Comparison of ENCODE assay signal across 20 mouse cellular contexts in genomic region chr9:56610955-56611354, GRCm38 (mm10).
DNase-seq lines count a peak whose midpoint lies in the region; ATAC-seq and TF ChIP-seq lines count a peak whose summit lies in the region.
"Had no signal": no experiment of that assay in that cellular context is flagged by ENCODE, and none has a peak within 500 bp of the region (broad histone marks: within the 10 kb centered on the region; RNA-seq: fewer than 3 reads in every experiment).

No protein-coding gene starts in this region.

- 62% methylated on average over 6 of the region's 6 CpGs for WGBS in forebrain, embryonic 16.5 days
- 55% methylated on average over 6 of the region's 6 CpGs for WGBS in forebrain, postnatal 0 days
- WGBS in hindbrain, postnatal 0 days, result 48% methylated on average over 6 of the region's 6 CpGs
- WGBS in hindbrain, embryonic 10.5 days, result 91% methylated on average over 6 of the region's 6 CpGs
- WGBS in neural tube, embryonic 13.5 days, result 80% methylated on average over 6 of the region's 6 CpGs
- 65% methylated on average over 6 of the region's 6 CpGs for WGBS in neural tube, embryonic 15.5 days

- H3K9ac ChIP-seq in forebrain, embryonic 16.5 days (replicated peaks; ENCODE audit: low read depth, low read length), result no peak overlapping the region
- H3K9ac ChIP-seq in forebrain, postnatal 0 days, result no peak overlapping the region
- H3K9ac ChIP-seq in hindbrain, postnatal 0 days (replicated peaks; ENCODE audit: low read length), result no peak overlapping the region
- no peak overlapping the region for H3K9ac ChIP-seq in neural tube, embryonic 13.5 days
- H3K9ac ChIP-seq in neural tube, embryonic 15.5 days (replicated peaks), result no peak overlapping the region
- H3K9ac ChIP-seq: embryonic facial prominence, embryonic 13.5 days; forebrain, embryonic 13.5 days; heart, embryonic 12.5 days; hindbrain, embryonic 13.5 days had no signal

- H3K36me3 ChIP-seq in forebrain, embryonic 16.5 days (ENCODE audit: control insufficient read depth, insufficient read depth), result no peaks in the 10 kb centered on the region
- no peaks in the 10 kb centered on the region for H3K36me3 ChIP-seq in forebrain, postnatal 0 days (ENCODE audit: insufficient read depth)
- no peaks in the 10 kb centered on the region for H3K36me3 ChIP-seq in hindbrain, postnatal 0 days (ENCODE audit: insufficient read depth, low read length)
- no peaks in the 10 kb centered on the region for H3K36me3 ChIP-seq in hindbrain, embryonic 10.5 days
- H3K36me3 ChIP-seq in neural tube, embryonic 13.5 days, result no peaks in the 10 kb centered on the region
- H3K36me3 ChIP-seq in neural tube, embryonic 15.5 days, result no peaks in the 10 kb centered on the region
- H3K36me3 ChIP-seq: embryonic facial prominence, embryonic 13.5 days; heart, embryonic 12.5 days; hindbrain, embryonic 13.5 days had no signal

- H3K9me3 ChIP-seq in forebrain, embryonic 16.5 days (ENCODE audit: control insufficient read depth, low read length), result no peaks in the 10 kb centered on the region
- no peaks in the 10 kb centered on the region for H3K9me3 ChIP-seq in forebrain, postnatal 0 days (ENCODE audit: low read length)
- H3K9me3 ChIP-seq in hindbrain, postnatal 0 days (ENCODE audit: low read length), result no peaks in the 10 kb centered on the region
- no peaks in the 10 kb centered on the region for H3K9me3 ChIP-seq in hindbrain, embryonic 10.5 days
- no peaks in the 10 kb centered on the region for H3K9me3 ChIP-seq in neural tube, embryonic 13.5 days
- no peaks in the 10 kb centered on the region for H3K9me3 ChIP-seq in neural tube, embryonic 15.5 days (replicated peaks)
- H3K9me3 ChIP-seq: embryonic facial prominence, embryonic 13.5 days; forebrain, embryonic 13.5 days; heart, embryonic 12.5 days; hindbrain, embryonic 13.5 days had no signal

- DNase-seq in forebrain, postnatal 0 days, result no peak
- DNase-seq in hindbrain, postnatal 0 days (ENCODE audit: low spot score), result peak; percentile 68
- DNase-seq in hindbrain, embryonic 10.5 days (ENCODE audit: low spot score), result no peak
- no peak for DNase-seq in neural tube, embryonic 10.5 days (ENCODE audit: extremely low spot score, low spot score)
- DNase-seq: adrenal gland, adult 8-10 months; adrenal gland, postnatal 36 days; cerebellum, adult 11 months; cerebellum, adult 9-10 months; cerebellum, postnatal 36 days; gastrocnemius, postnatal 10 days; kidney, adult 18-20 months had no signal

- H3K4me3 ChIP-seq in forebrain, embryonic 16.5 days (replicated peaks; ENCODE audit: low read length), result no peak overlapping the region
- no peak overlapping the region for H3K4me3 ChIP-seq in forebrain, postnatal 0 days (ENCODE audit: low read depth, low read length)
- H3K4me3 ChIP-seq in hindbrain, postnatal 0 days (ENCODE audit: low read length), result no peak overlapping the region
- no peak overlapping the region for H3K4me3 ChIP-seq in hindbrain, embryonic 10.5 days
- no peak overlapping the region for H3K4me3 ChIP-seq in neural tube, embryonic 13.5 days
- no peak overlapping the region for H3K4me3 ChIP-seq in neural tube, embryonic 15.5 days (replicated peaks)
- H3K4me3 ChIP-seq: embryonic facial prominence, embryonic 13.5 days; forebrain, embryonic 13.5 days; heart, embryonic 12.5 days; hindbrain, embryonic 13.5 days had no signal

- peaks cover 20% of the 10 kb centered on the region for H3K4me1 ChIP-seq in forebrain, embryonic 16.5 days (replicated peaks; ENCODE audit: control insufficient read depth, insufficient read depth, low read length)
- H3K4me1 ChIP-seq in forebrain, postnatal 0 days (ENCODE audit: insufficient read depth), result 0 out of 2 replicates have a peak, but pooled peaks cover 4% of the 10 kb centered on the region
- peaks cover 5% of the 10 kb centered on the region; the same call in 1 of the 2 replicates for H3K4me1 ChIP-seq in hindbrain, postnatal 0 days (ENCODE audit: insufficient read depth, low read length)
- H3K4me1 ChIP-seq in hindbrain, embryonic 10.5 days (replicated peaks), result peaks cover 43% of the 10 kb centered on the region
- peaks cover 64% of the 10 kb centered on the region for H3K4me1 ChIP-seq in neural tube, embryonic 13.5 days (replicated peaks)
- H3K4me1 ChIP-seq in neural tube, embryonic 15.5 days, result peaks cover 56% of the 10 kb centered on the region

- no peak for TF ChIP-seq CTCF in forebrain, postnatal 0 days (IDR thresholded peaks at IDR 0.05; ENCODE audit: low read depth)
- no peak for TF ChIP-seq CTCF in hindbrain, postnatal 0 days (IDR thresholded peaks at IDR 0.05; ENCODE audit: low read depth)

- ATAC-seq in forebrain, embryonic 16.5 days, result 0 out of 2 replicates have a peak, but pooled peaks have one; percentile 7
- ATAC-seq in forebrain, postnatal 0 days, result no peak; the same call in 1 of the 2 replicates
- ATAC-seq in hindbrain, postnatal 0 days, result no peak
- 0 out of 2 replicates have a peak, but pooled peaks have one; percentile 33 for ATAC-seq in neural tube, embryonic 13.5 days (ENCODE audit: low read depth)
- no peak for ATAC-seq in neural tube, embryonic 15.5 days (ENCODE audit: low FRiP score)
- ATAC-seq in inflammation-experienced regulatory T-cells, adult 6 months, result no peak
- ATAC-seq: forebrain, embryonic 13.5 days had no signal

- H3K27me3 ChIP-seq in forebrain, embryonic 16.5 days (replicated peaks; ENCODE audit: control insufficient read depth, insufficient read depth, low read length), result no peaks in the 10 kb centered on the region
- no peaks in the 10 kb centered on the region; the same call in 1 of the 2 replicates for H3K27me3 ChIP-seq in forebrain, postnatal 0 days (ENCODE audit: insufficient read depth, low read length)
- no peaks in the 10 kb centered on the region for H3K27me3 ChIP-seq in hindbrain, postnatal 0 days (ENCODE audit: insufficient read depth, low read length)
- peaks cover 42% of the 10 kb centered on the region for H3K27me3 ChIP-seq in hindbrain, embryonic 10.5 days (ENCODE audit: insufficient read depth, poor library complexity, severe bottlenecking)
- H3K27me3 ChIP-seq in neural tube, embryonic 13.5 days, result no peaks in the 10 kb centered on the region
- H3K27me3 ChIP-seq in neural tube, embryonic 15.5 days (replicated peaks), result no peaks in the 10 kb centered on the region
- H3K27me3 ChIP-seq: CH12.LX; hindbrain, embryonic 13.5 days had no signal

- no peak overlapping the region for H3K4me2 ChIP-seq in forebrain, embryonic 16.5 days (ENCODE audit: low read length)
- no peak overlapping the region for H3K4me2 ChIP-seq in forebrain, postnatal 0 days (ENCODE audit: low read depth)
- H3K4me2 ChIP-seq in hindbrain, postnatal 0 days (ENCODE audit: low read depth, low read length), result no peak overlapping the region
- no peak overlapping the region for H3K4me2 ChIP-seq in neural tube, embryonic 13.5 days
- H3K4me2 ChIP-seq in neural tube, embryonic 15.5 days, result no peak overlapping the region
- H3K4me2 ChIP-seq: embryonic facial prominence, embryonic 13.5 days; forebrain, embryonic 13.5 days; heart, embryonic 12.5 days; hindbrain, embryonic 13.5 days had no signal

- no peak overlapping the region for H3K27ac ChIP-seq in forebrain, embryonic 16.5 days (ENCODE audit: low read length)
- H3K27ac ChIP-seq in forebrain, postnatal 0 days (ENCODE audit: low read depth, low read length), result no peak overlapping the region
- 0 out of 2 replicates have a peak overlapping the region, but pooled peaks have one; percentile 15 for H3K27ac ChIP-seq in hindbrain, postnatal 0 days
- no peak overlapping the region for H3K27ac ChIP-seq in hindbrain, embryonic 10.5 days
- peak overlapping the region; percentile 56 for H3K27ac ChIP-seq in neural tube, embryonic 13.5 days (replicated peaks)
- peak overlapping the region; percentile 34 for H3K27ac ChIP-seq in neural tube, embryonic 15.5 days (replicated peaks)
- H3K27ac ChIP-seq: embryonic facial prominence, embryonic 13.5 days; forebrain, embryonic 13.5 days; hindbrain, embryonic 13.5 days had no signal

Comparison
In these comparisons a context has a peak if more than half of its experiments do, and no peak if none do; other contexts are left out.
1. ATAC-seq: peak in forebrain, embryonic 16.5 days (single experiment) and neural tube, embryonic 13.5 days (single experiment); none in forebrain, postnatal 0 days (single experiment), hindbrain, postnatal 0 days (single experiment), neural tube, embryonic 15.5 days (single experiment) and inflammation-experienced regulatory T-cells, adult 6 months (single experiment).
2. H3K27ac ChIP-seq: peak in hindbrain, postnatal 0 days (single experiment), neural tube, embryonic 13.5 days (single experiment) and neural tube, embryonic 15.5 days (single experiment); none in forebrain, embryonic 16.5 days (single experiment), forebrain, postnatal 0 days (single experiment) and hindbrain, embryonic 10.5 days (single experiment).